Mouse (Mus musculus) MEL-GATA-1-ER (cell line): ENCODE results near the gene Spdya.
"Not testable (repeated sequence)": the region's sequence is repeated elsewhere in the genome, so short reads cannot be mapped to it uniquely, and the experiment has no call there.

Source experiments
- DNase-seq: peaks from one replicate; pipeline ENCODE4 v3.0.0-alpha.2; 2012; ENCODE audit warnings: low read depth; ENCODE audit errors: extremely low read depth

Gene Spdya

DNA sequence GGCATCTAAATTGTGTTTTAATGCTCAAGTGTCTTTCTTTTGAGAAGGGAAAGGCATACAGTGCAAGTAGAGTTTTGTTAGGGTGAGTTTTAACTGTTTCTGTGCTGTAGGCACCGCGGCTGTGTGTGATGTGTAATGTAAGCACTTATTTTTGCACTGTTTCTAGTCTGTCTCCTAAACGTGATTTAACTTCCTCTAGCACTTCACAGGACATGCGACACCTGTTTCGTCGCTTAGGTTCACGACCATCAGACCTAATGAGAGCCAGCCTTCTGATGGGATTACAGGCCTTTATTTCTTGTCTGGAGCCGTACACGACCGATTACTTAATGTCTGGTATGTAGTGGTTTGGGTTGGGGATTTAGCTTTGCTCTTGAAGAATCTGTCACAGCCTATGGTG lies 79.9 kb downstream of the Spdya start:
- DNase-seq: no peak

DNA sequence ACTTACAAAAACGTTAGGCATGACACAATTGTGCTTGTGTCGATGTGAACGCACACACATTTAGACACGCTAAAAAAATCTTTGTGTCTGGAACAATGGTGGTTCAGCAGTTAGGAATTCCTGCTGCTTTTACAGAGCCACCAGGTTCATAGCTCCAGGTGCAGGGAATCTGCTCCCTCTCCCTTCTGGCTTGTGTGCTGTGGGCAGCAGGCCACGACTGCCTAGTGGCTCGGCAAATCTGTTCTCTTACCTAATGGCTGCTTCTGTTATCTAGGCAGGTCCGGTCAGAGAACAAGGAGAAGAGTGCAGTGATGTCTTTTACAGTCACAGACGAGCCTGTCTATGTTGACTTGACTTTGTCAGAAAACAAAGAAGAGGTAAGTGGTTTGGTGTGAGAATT lies 81.5 kb downstream of the Spdya start:
- DNase-seq: no peak

DNA sequence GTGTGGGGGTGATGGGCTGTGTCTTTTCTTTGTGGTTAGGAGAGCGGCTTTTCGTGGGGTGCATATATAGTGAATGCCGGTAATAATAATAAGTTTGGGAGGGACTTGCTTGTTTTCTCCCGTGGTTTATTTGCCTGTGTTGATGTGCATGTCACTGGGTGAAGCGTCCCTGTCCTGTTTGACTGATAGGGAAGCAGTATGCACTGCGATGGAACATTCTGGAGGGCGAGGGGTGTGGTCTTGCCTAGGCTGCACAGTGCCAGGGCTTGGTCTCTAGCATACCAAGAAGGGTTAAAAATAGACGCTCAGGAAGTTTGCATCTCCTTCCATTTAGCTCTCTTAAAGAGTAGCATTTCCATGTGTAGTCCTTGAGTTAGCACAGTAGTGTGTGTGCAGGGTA lies 84.9 kb downstream of the Spdya start:
- no peak for DNase-seq

DNA sequence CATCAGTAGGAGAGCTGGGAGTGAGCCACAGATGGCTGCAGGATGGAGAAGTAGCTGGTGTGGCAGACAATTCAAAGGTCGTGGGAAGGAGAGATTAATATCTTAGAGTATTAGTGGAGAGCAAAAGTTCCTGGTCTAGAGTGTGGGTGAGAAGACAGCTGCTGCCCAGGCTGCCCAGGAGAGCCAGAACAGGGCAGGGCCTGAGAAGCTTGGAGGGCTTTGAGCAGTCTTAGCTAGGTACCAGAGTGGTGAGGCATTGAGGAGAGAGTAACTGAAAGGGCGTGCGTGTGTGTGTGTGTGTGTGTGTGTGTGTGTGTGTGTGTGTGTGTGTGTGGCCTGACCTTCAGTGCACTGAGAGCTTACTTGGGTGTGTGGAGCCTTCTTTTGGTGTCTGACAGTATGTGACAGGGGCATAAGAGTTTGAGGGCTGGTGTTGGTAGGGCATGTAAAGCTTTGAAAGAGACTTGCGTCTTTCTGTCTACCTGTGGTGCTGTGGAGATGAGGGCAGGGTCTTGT lies 85.9 kb downstream of the Spdya start:
- no peak for DNase-seq

DNA sequence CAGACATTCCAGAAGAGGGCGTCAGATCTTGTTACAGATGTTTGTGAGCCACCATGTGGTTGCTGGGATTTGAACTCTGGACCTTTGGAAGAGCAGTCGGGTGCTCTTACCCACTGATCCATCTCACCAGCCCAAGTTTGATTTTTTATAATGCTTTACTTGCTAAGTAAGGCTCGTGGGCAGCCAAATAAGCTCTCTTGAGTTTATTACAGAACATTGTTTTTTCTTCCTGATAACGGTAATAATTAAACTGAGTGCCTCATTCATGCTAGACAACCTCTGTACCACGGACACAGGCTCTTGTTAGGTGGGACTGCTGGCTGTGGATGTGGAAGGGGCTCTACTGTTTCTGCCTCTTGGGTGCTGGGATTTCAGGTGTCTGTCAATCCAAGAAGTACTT lies 87.2 kb downstream of the Spdya start:
- DNase-seq: not testable (repeated sequence)
